Mouse (Mus musculus) gastrocnemius, adult 8-10 months (tissue): ENCODE data around the gene Pds5b. TPM values are rescaled to one million over a fixed set of nuclear protein-coding genes. Genes with fewer than 3 reads are reported as not detected.
A peak's percentile ranks its signal among the peaks of the same experiment; 100 is the strongest.
"Not testable (repeated sequence)": the region's sequence is repeated elsewhere in the genome, so short reads cannot be mapped to it uniquely, and the experiment has no call there.

ENCODE experiments used
- DNase-seq, 2 experiments: peaks; one replicate each; pipeline ENCODE4 v3.0.0; 2022; ENCODE audit warnings: low spot score in 2 of 2
- total RNA-seq, 4 experiments: library from RNA; stranded (reverse); gene quantifications; 2 replicates each; pipeline ENCODE4 v1.2.4; 2022

Pds5b gene
- 10 to 100 TPM; 21.0 to 24.1 (median 22.8) TPM for total RNA-seq

DNA sequence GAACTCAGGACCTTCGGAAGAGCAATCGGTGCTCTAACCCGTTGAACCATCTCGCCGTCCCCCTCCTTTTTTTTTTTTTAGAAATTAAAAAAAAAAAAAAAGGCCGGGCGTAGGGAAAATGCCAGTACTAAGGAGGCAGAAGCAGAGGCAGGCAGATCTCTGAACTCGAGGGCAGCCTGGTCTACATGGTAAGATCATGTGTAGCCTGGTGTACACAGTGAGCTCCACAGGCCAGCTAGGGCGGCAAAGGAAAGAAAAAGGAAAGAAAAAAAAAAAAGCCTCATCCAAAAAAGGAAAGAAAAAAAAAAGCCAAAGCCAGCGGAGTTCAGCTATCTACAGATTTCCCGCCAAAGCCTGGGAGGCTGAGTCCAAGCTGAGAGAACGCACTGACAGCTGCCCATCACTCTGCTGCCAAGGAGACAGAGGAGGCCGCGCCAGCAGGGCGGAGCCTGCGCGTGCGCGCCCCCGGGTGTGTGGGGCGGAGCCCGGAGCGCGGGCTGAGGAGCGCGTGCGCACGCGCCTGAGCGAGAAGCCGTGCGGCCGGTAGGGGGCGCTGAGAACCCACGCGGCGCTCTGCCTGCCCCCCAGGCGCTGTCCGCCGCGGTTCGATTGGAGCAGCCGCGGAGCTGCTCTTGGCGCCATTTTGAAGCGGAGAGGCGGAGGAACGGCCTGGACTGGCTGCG, at the start of gene Pds5b:
Gene Pds5b, plus strand, starts transcription at position 587 of the 683 bp plus-strand sequence.
- DNase-seq: peak; percentile 89 to 92

DNA sequence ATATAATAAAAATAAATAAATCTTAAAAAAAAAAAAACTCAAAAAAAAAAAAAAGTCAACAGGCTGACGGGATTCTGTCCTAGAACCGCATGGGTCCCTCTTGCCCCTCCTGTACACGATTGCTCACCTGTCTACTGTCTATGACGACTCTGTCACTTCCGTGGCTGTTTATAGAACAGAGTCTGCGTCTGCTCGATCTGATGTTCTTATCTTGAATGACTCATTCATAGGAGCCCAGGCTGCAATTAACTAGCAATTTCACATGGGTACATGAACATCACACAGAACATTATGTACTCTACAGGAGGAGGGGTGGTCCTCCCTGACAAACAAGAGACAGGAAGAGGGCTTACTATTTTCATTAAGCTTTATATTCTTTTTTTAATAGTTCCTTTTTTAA, 48.0 kb upstream of the Pds5b start:
- no peak for DNase-seq

DNA sequence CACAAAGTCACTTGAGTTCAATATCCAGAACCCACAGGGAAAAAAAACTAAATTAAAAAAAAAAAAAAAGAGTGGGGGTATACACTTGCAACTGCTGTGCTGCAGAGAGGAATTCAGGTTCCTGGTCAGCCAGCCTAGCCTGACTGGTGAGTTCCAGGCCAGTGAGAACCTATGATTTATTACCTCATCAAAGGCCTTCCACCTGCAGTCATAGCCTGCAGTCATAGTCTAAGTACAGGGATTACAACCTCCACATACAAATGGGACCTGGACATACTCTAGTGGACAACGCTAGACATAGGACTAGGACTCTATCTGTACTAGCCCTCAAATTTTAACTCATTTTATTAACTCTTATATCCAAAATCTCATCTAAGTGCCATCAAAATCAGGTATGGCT, 44.3 kb upstream of the Pds5b start:
- DNase-seq: no peak

- no peak for DNase-seq
Observed at GRCm38 (mm10) chr5:150629692-150630091, 43.8 kb upstream of the Pds5b start.

- no peak for DNase-seq
Observed at GRCm38 (mm10) chr5:150641440-150641839, 32.1 kb upstream of the Pds5b start.

DNA sequence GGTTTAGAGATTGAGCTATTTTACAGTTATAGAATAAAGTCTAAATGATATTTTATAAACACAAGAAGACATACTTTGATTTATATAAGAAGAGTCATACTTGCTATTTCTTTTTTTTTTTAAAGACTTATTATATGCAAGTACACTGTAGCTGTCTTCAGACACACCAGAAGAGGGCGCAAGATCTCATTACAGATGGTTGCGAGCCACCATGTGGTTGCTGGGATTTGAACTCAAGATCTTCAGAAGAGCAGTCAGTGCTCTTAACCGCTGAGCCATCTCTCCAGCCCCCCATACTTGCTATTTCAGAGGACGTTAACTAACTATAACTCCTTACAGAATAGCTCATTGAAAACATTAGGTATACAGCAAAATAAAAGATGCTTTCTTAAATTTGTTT, 30.1 kb upstream of the Pds5b start:
- not testable (repeated sequence) for DNase-seq

DNA sequence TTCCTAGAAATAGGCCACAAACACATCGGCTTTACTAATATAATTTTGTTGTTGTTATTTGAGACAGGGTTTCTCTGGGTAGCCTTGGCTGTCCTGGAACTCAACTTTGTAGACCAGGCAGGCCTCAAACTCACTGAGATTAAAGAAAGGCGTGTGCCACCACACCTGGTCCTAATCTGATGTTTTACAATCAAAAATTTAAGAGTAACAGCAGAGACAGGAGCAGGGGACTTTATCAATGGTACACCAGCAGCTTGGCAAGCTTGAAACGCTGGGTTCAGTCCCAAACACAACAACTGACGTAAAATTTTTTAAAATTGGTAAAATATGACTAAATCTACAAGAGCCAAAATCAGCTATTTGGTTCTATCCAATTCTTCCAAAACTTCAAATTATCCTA, 28.6 kb upstream of the Pds5b start:
- no peak for DNase-seq

- DNase-seq: no peak
Observed at GRCm38 (mm10) chr5:150652578-150652977, 21.0 kb upstream of the Pds5b start.

DNA sequence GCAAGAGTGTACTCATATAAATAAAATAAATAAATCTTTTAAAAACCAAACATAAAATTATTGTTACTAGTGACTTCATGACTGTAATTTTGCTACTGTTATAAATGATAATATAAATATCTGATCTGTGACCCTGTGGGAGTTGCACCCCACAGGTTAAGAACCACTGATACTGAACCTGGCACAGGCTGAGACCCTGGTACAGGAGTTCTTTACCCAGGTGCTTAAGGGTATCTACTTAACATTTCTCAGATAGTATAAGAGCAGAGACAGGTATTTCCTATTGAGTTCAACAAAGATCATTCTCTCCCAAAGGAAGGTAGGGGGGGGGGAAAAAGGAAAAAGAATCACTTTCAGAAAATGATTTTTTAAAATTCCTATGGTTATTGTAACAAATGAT, 19.0 kb upstream of the Pds5b start:
- DNase-seq: no peak

DNA sequence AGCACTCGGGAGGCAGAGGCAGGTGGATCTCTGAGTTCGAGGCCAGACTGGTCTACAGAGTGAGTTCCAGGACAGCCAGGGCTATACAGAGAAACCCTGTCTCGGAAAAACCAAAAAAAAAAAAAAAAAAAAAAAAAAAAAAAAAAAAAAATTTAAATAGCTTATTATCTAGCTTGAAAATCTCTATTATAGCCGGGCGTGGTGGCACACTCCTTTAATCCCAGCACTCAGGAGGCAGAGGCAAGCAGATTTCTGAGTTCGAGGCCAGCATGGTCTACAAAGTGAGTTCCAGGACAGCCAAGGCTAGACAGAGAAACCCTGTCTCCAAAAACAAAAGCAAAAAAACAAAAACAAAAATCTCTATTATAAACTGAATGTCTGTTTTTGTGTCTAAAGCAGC, 14.1 kb upstream of the Pds5b start:
- not testable (repeated sequence) for DNase-seq

DNA sequence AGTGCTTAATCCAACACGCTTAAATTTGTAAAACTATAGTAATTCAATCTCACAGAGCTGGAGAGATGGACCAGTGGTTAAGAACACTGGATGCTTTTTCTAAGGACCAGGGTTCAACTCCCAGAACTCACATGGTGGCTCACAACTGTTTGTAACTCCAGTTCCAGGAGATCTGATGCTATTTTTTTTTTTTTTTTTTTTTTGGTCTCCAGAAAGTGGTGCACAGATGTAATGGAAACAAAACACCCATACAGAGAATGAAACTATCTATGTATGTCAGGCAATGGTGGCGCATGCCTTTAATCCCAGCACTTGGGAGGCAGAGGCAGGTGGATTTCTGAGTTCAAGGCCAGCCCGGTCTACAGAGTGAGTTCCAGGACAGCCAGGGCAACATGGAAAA, 13.2 kb upstream of the Pds5b start:
- DNase-seq: not testable (repeated sequence)

- DNase-seq: not testable (repeated sequence)
Observed at GRCm38 (mm10) chr5:150663926-150664325, 9.6 kb upstream of the Pds5b start.

DNA sequence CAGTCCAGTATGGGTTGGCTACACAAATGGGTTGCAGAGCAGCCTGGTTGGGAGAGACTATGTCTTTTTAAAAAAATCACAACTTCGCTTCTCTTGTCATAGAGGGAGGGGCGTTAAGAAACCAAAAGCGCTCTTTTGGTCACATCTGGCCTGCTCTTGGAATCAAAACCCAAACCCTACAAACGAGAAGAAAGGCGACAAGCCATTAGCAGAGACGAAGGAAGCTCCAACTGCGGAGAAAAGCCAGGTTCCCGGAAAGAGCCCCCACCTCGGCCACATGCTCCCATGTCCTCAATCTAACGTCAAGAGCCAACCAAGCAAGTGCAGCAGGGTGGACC, 8.8 kb upstream of the Pds5b start:
- DNase-seq: no peak

- peak; percentile 90 to 93 for DNase-seq
Observed at GRCm38 (mm10) chr5:150665132-150665954, 8.2 kb upstream of the Pds5b start.

DNA sequence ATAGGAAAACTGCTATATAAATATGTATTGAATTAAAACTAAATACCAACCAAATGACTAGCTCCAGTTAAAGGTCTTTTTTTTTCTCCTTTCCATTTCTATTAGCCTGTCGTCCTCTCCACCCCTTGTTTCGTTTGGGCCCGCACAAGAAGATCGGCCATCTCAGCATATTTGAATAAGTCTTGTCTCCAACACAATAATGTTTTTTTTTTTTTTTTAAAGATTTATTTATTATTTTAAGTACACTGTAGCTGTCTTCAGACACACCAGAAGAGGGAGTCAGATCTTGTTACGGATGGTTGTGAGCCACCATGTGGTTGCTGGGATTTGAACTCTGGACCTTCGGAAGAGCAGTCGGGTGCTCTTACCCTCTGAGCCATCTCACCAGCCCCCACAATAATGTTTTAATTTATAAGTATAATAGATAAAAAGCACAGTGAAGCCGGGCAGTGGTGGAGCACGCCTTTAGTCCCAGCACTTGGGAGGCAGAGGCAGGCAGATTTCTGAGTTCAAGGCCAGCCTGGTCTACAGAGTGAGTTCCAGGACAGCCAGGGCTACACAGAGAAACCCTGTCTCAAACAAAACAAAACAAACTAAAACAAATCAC, 7.3 kb upstream of the Pds5b start, which contains the start of gene N4bp2l2:
Gene N4bp2l2, minus strand, starts transcription at position 51 of the 607 bp plus-strand sequence.
- not testable (repeated sequence) for DNase-seq

DNA sequence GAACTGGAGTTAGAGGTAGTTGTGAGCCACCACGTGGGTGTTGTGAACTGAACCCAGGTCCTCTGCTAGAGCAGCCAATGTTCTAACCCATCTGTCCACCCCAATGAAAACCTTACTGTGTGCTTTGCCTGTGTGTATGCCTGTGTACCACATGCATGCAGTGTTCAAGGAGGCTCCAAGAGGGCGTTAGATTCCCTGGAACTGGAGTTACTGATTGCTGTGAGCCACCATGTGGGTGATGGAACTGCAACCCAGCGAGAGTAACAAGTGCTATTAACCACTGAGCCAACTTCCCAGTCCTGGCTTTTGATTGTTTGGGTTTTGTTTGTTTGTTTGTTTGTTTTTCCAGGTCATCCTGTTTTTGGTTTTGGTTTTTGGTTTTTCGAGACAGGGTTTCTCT, 4.8 kb upstream of the Pds5b start:
- no peak for DNase-seq

GRCm38 (mm10) chr5:150672343-150672742, 1.2 kb upstream of the Pds5b start:
- DNase-seq: no peak

DNA sequence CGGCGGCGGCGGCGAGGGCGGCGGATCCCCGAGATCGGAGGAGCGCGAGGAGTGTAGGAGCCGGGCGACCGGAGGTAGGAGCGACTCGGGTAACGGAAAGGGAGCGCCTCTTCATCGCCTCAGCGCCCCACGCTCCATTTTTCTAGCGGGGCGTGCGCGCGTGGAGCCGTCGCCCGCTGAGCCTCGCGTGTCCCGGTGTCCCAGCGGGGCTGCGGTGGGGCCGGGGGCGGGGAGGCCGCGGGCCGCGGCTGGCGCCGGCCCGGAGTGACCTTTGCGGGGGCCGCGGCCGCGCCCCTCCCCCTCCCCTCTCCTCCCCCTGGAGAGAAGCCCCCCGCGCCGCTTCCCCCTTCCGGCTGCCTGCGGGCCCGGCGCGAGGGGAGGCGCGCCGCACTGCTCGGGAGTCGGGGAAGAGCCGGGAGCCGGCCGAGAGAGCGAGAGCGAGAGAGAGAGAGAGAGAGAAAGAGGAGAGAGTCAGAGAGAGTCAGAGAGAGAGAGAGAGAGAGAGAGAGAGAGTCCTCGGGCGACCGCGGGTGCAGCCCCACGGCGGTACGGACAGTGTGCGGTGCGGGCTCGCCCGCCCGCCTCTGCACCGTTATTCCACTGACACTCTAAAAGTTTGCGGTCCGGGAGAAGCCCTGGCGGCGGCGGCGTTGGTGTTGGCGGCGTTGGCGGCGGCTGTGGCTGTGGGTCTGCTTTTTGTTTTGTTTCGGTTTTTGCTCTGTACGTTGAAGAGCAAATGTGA, 512 bp downstream of the Pds5b start:
- no peak for DNase-seq

GRCm38 (mm10) chr5:150674866-150675265, 1.3 kb downstream of the Pds5b start:
- no peak for DNase-seq

GRCm38 (mm10) chr5:150682862-150683261, 9.3 kb downstream of the Pds5b start:
- not testable (repeated sequence) for DNase-seq

- no peak for DNase-seq
Observed at GRCm38 (mm10) chr5:150690685-150691084, 17.1 kb downstream of the Pds5b start.

GRCm38 (mm10) chr5:150693277-150693676, 19.7 kb downstream of the Pds5b start:
- no peak for DNase-seq
